ENCODE assay signal across 26 mouse cellular contexts in genomic region chr19:17558764-17559163, GRCm38 (mm10).
DNase-seq lines count a peak whose midpoint lies in the region; ATAC-seq lines count a peak whose summit lies in the region.
"Had no signal": no experiment of that assay in that cellular context is flagged by ENCODE, and none has a peak within 500 bp of the region (broad histone marks: within the 10 kb centered on the region; RNA-seq: fewer than 3 reads in every experiment).

No protein-coding gene starts in this region.

- no peak overlapping the region for H3K4me2 ChIP-seq in kidney, embryonic 14.5 days (replicated peaks; ENCODE audit: low read depth, low read length)
- H3K4me2 ChIP-seq: embryonic facial prominence, embryonic 13.5 days; forebrain, embryonic 12.5 days; forebrain, embryonic 15.5 days; heart, embryonic 13.5 days; hindbrain, embryonic 14.5 days had no signal

- peaks cover 10% of the 10 kb centered on the region; the same call in 1 of the 2 replicates for H3K36me3 ChIP-seq in kidney, embryonic 14.5 days (ENCODE audit: control insufficient read depth, insufficient read depth, low read length)
- H3K36me3 ChIP-seq: embryonic facial prominence, embryonic 10.5 days; forebrain, embryonic 12.5 days; forebrain, embryonic 15.5 days; heart, embryonic 10.5 days had no signal

- no peak overlapping the region for H3K9ac ChIP-seq in kidney, embryonic 14.5 days (ENCODE audit: low read depth, low read length)
- H3K9ac ChIP-seq: embryonic facial prominence, embryonic 13.5 days; forebrain, embryonic 12.5 days; forebrain, embryonic 15.5 days; heart, embryonic 13.5 days; hindbrain, embryonic 14.5 days had no signal

- H3K4me1 ChIP-seq in kidney, embryonic 14.5 days (ENCODE audit: control insufficient read depth, insufficient read depth, low read length) = no peaks in the 10 kb centered on the region
- H3K4me1 ChIP-seq: embryonic facial prominence, embryonic 10.5 days; embryonic facial prominence, embryonic 13.5 days; forebrain, embryonic 12.5 days; forebrain, embryonic 15.5 days; heart, embryonic 10.5 days; heart, embryonic 13.5 days had no signal

- ATAC-seq in kidney, embryonic 14.5 days (ENCODE audit: low FRiP score, low TSS enrichment) = no peak
- ATAC-seq: activated CD4-positive, CD25-positive, alpha-beta regulatory T cell, adult 4 months; forebrain, embryonic 15.5 days had no signal

- no peaks in the 10 kb centered on the region for H3K9me3 ChIP-seq in kidney, embryonic 14.5 days (ENCODE audit: control insufficient read depth, low read length)
- H3K9me3 ChIP-seq: embryonic facial prominence, embryonic 10.5 days; embryonic facial prominence, embryonic 13.5 days; forebrain, embryonic 12.5 days; forebrain, embryonic 15.5 days; heart, embryonic 10.5 days; heart, embryonic 13.5 days had no signal

- H3K4me3 ChIP-seq in kidney, embryonic 14.5 days (ENCODE audit: low read length) = no peak overlapping the region
- H3K4me3 ChIP-seq: embryonic facial prominence, embryonic 10.5 days; embryonic facial prominence, embryonic 13.5 days; erythroblast, embryonic 14.5 days; forebrain, embryonic 12.5 days; forebrain, embryonic 15.5 days; heart, adult 2 months; heart, embryonic 10.5 days; heart, embryonic 13.5 days had no signal

- WGBS in kidney, embryonic 14.5 days = 82% methylated on average over 2 of the region's 2 CpGs

- H3K27me3 ChIP-seq in kidney, embryonic 14.5 days (ENCODE audit: control insufficient read depth, insufficient read depth, low read length) = no peaks in the 10 kb centered on the region
- H3K27me3 ChIP-seq: embryonic facial prominence, embryonic 13.5 days; forebrain, embryonic 12.5 days; forebrain, embryonic 15.5 days; heart, embryonic 13.5 days had no signal

- DNase-seq in kidney, adult 11 months = peak; percentile 17
- DNase-seq in kidney, adult 9 months = peak; percentile 67
- no peak for DNase-seq in kidney, postnatal 4 days
- DNase-seq in kidney, postnatal 36 days = peak; percentile 10 to 47
- no peak for DNase-seq in thymus, postnatal 0 days (ENCODE audit: low spot score)
- DNase-seq: adrenal gland, adult 8-10 months; adrenal gland, postnatal 25 days; cerebellum, adult 11-12 months; cerebellum, adult 8-10 months; cerebellum, postnatal 10 days; cerebellum, postnatal 36 days; embryo, embryonic 11 days; gastrocnemius, postnatal 36 days; heart, adult 2 months; heart, postnatal 14 days; heart, postnatal 4 days had no signal

- H3K27ac ChIP-seq in kidney, embryonic 14.5 days (ENCODE audit: low read depth, low read length) = no peak overlapping the region
- H3K27ac ChIP-seq: embryonic facial prominence, embryonic 10.5 days; embryonic facial prominence, embryonic 13.5 days; forebrain, embryonic 12.5 days; forebrain, embryonic 15.5 days; heart, adult 2 months; heart, embryonic 10.5 days; heart, embryonic 13.5 days; hindbrain, embryonic 14.5 days had no signal

Comparison
In these comparisons a context has a peak if more than half of its experiments do, and no peak if none do; other contexts are left out.
1. DNase-seq: peak in kidney, adult 11 months (single experiment), kidney, adult 9 months (single experiment) and kidney, postnatal 36 days (2 of 2); none in kidney, postnatal 4 days (0 of 2) and thymus, postnatal 0 days (single experiment).